Mouse (Mus musculus): ENCODE data around the gene Serinc2. TPM values are rescaled to one million over a fixed set of nuclear protein-coding genes. Genes with fewer than 3 reads are reported as not detected.

Serinc2 gene
- total and polyA plus RNA-seq, 2 experiments from 2014 or later = 1.3 TPM

DNA sequence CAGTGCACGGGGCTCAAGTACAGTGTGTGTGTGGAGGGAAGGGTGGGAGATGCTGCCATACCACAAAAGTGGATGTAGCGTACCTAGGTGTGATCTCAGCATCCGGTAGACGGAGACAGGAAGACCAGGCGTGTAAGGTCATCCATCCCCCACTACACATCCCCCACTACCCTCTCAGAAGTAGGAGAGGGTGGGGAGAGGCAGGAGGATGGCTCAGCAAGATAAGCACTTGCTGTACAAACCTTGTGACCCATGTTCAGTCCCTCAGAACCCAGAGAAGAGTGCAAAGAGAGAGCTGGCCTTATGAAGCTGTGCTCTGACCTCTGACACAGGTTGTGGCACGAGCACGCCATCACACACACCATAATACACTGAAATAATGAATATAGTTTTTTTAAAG lies 42.6 kb upstream of the Serinc2 start:
- 74% methylated on average over 7 of the region's 7 CpGs for WGBS
- Histone ChIP-seq H3K4me3 (ENCODE audit: low read depth, low read length) (no peak overlapping the region), H3K4me1 (ENCODE audit: control insufficient read depth, insufficient read depth) (peaks cover 8% of the 10 kb centered on the region; the same call in 1 of the 2 replicates), H3K36me3 (replicated peaks; ENCODE audit: control insufficient read depth, insufficient read depth, low read length) (peaks cover 28% of the 10 kb centered on the region), H3K27ac (ENCODE audit: low read depth) (0 out of 2 replicates have a peak overlapping the region, but pooled peaks have one; percentile 86), H3K27me3 (ENCODE audit: control insufficient read depth, insufficient read depth, low read length) (no peaks in the 10 kb centered on the region), H3K9me3 (replicated peaks; ENCODE audit: control insufficient read depth, low read length) (no peaks in the 10 kb centered on the region), H3K4me2 (ENCODE audit: low read depth, low read length) (no peak overlapping the region), H3K9ac (replicated peaks; ENCODE audit: low read depth, low read length) (no peak overlapping the region)
- ATAC-seq (ENCODE audit: insufficient read depth, low read depth) (no peak), DNase-seq (ENCODE audit: low spot score) (no peak)
- TF ChIP-seq EP300 (IDR thresholded peaks at IDR 0.05; ENCODE audit: low read depth) (no peak), CTCF (IDR thresholded peaks at IDR 0.05; ENCODE audit: low read depth) (no peak)

GRCm38 (mm10) chr4:130319564-130319963 lies 40.6 kb upstream of the Serinc2 start:
- Histone ChIP-seq H3K4me1 (ENCODE audit: control insufficient read depth, insufficient read depth) (peaks cover 20% of the 10 kb centered on the region), H3K36me3 (replicated peaks; ENCODE audit: control insufficient read depth, insufficient read depth, low read length) (peaks cover 25% of the 10 kb centered on the region), H3K27me3 (ENCODE audit: control insufficient read depth, insufficient read depth, low read length) (no peaks in the 10 kb centered on the region), H3K4me3 (ENCODE audit: low read depth, low read length) (no peak overlapping the region), H3K9me3 (replicated peaks; ENCODE audit: control insufficient read depth, low read length) (no peaks in the 10 kb centered on the region), H3K4me2 (ENCODE audit: low read depth, low read length) (no peak overlapping the region), H3K27ac (ENCODE audit: low read depth) (no peak overlapping the region), H3K9ac (replicated peaks; ENCODE audit: low read depth, low read length) (no peak overlapping the region)
- no peak for TF ChIP-seq EP300 (IDR thresholded peaks at IDR 0.05; ENCODE audit: low read depth)
- TF ChIP-seq CTCF (IDR thresholded peaks at IDR 0.05; ENCODE audit: low read depth) = no peak
- ATAC-seq (ENCODE audit: insufficient read depth, low read depth) (no peak), DNase-seq (ENCODE audit: low spot score) (no peak)
- 84% methylated on average over 7 of the region's 7 CpGs for WGBS

GRCm38 (mm10) chr4:130318122-130318521 lies 39.1 kb upstream of the Serinc2 start:
- peaks cover 16% of the 10 kb centered on the region; the same call in 1 of the 2 replicates for H3K4me1 ChIP-seq (ENCODE audit: control insufficient read depth, insufficient read depth)

DNA sequence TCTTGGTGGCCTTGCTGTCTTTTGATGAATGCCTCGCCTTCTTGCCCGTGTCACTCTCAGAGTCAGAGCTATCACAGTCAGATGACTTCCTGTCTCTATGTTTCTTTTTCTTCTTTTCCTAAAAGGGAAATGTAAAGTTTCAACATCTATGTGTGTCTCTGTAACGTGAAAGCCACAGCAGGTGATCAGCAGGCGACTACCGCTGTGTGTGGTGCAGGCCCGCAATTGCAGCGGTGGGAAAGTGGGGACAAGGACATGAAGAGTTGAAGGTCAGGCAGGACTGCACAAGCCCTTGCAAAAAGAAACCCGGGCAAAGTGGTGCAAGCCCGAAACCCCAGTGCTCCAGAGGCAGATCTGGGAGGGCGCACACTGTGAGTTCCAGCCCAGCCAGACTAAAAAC lies 37.7 kb upstream of the Serinc2 start:
- H3K27ac ChIP-seq (ENCODE audit: low read depth) = peak overlapping the region; percentile 71
- TF ChIP-seq CTCF (IDR thresholded peaks at IDR 0.05; ENCODE audit: low read depth) = peak; percentile 35
- no peak for TF ChIP-seq EP300 (IDR thresholded peaks at IDR 0.05; ENCODE audit: low read depth)
- H3K4me2 ChIP-seq (ENCODE audit: low read depth, low read length) = no peak overlapping the region
- H3K27me3 ChIP-seq (ENCODE audit: control insufficient read depth, insufficient read depth, low read length) = no peaks in the 10 kb centered on the region
- peak; percentile 55 for ATAC-seq (ENCODE audit: insufficient read depth, low read depth)
- no peak for DNase-seq (ENCODE audit: low spot score)
- no peak overlapping the region for H3K4me3 ChIP-seq (ENCODE audit: low read depth, low read length)
- H3K4me1 ChIP-seq (ENCODE audit: control insufficient read depth, insufficient read depth) = peaks cover 20% of the 10 kb centered on the region; the same call in 1 of the 2 replicates
- H3K36me3 ChIP-seq (replicated peaks; ENCODE audit: control insufficient read depth, insufficient read depth, low read length) = peaks cover 43% of the 10 kb centered on the region
- no peak overlapping the region for H3K9ac ChIP-seq (replicated peaks; ENCODE audit: low read depth, low read length)
- 42% methylated on average over 10 of the region's 10 CpGs for WGBS
- H3K9me3 ChIP-seq (replicated peaks; ENCODE audit: control insufficient read depth, low read length) = no peaks in the 10 kb centered on the region

More at GRCm38 (mm10) chr4:130318122-130318521, 39.1 kb upstream of the Serinc2 start:
- TF ChIP-seq EP300 (IDR thresholded peaks at IDR 0.05; ENCODE audit: low read depth) (no peak), CTCF (IDR thresholded peaks at IDR 0.05; ENCODE audit: low read depth) (no peak)
- H3K9ac ChIP-seq (replicated peaks; ENCODE audit: low read depth, low read length) = no peak overlapping the region
- no peaks in the 10 kb centered on the region for H3K9me3 ChIP-seq (replicated peaks; ENCODE audit: control insufficient read depth, low read length)
- H3K4me3 ChIP-seq (ENCODE audit: low read depth, low read length) = no peak overlapping the region
- ATAC-seq (ENCODE audit: insufficient read depth, low read depth) = no peak
- H3K36me3 ChIP-seq (replicated peaks; ENCODE audit: control insufficient read depth, insufficient read depth, low read length) = peaks cover 37% of the 10 kb centered on the region
- no peak overlapping the region for H3K4me2 ChIP-seq (ENCODE audit: low read depth, low read length)
- 68% methylated on average over 3 of the region's 3 CpGs for WGBS
- DNase-seq (ENCODE audit: low spot score) = no peak
- peak overlapping the region; percentile 71; the same call in 1 of the 2 replicates for H3K27ac ChIP-seq (ENCODE audit: low read depth)
- no peaks in the 10 kb centered on the region for H3K27me3 ChIP-seq (ENCODE audit: control insufficient read depth, insufficient read depth, low read length)

DNA sequence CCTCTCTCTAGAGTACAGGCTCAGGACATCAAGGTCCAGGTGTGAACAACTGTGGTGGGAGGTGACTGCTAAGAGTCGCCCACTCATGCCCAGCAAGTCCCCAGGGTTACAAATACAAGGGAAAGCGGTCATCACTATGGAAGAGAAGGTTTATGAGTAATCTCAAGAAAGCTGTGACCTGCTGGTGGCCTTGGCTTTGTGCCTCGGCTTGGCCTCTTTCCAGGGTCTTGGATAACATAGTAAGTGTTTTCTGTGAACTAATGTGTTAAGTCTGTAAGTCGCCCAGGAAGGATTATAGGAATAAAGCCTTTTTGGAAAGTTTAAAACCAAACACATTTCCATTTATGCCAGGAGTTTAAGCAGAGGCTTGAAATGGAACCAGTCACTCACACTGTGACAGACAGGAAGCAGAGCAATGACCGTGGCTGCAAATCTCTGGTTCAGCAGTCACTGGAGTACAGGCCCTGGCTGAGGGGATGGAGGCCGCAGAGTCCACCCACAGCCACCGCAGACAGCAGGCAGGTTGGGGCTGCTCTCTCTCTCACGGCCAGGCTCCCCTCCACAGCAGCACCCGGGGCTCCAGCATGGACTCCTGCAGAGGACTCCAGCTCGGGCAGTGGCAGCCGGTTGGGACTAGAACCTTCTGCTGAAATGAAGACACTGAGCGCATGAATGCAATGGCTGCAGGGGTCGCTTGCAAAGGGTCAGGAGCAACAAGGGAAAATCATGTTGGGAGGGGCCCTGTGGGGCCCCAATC lies 36.9 kb upstream of the Serinc2 start:
- DNase-seq (ENCODE audit: low spot score) = no peak
- no peak for TF ChIP-seq CTCF (IDR thresholded peaks at IDR 0.05; ENCODE audit: low read depth)
- TF ChIP-seq EP300 (IDR thresholded peaks at IDR 0.05; ENCODE audit: low read depth) = no peak
- WGBS = 34% methylated on average over 13 of the region's 13 CpGs
- peak overlapping the region; percentile 71 for H3K27ac ChIP-seq (ENCODE audit: low read depth)
- H3K4me2 ChIP-seq (ENCODE audit: low read depth, low read length) = no peak overlapping the region
- no peaks in the 10 kb centered on the region for H3K9me3 ChIP-seq (replicated peaks; ENCODE audit: control insufficient read depth, low read length)
- H3K4me1 ChIP-seq (ENCODE audit: control insufficient read depth, insufficient read depth) = peaks cover 20% of the 10 kb centered on the region; the same call in 1 of the 2 replicates
- no peak overlapping the region for H3K4me3 ChIP-seq (ENCODE audit: low read depth, low read length)
- peaks cover 43% of the 10 kb centered on the region for H3K36me3 ChIP-seq (replicated peaks; ENCODE audit: control insufficient read depth, insufficient read depth, low read length)
- no peaks in the 10 kb centered on the region for H3K27me3 ChIP-seq (ENCODE audit: control insufficient read depth, insufficient read depth, low read length)
- 0 out of 2 replicates have a peak overlapping the region, but pooled peaks have one; percentile 5 for H3K9ac ChIP-seq (replicated peaks; ENCODE audit: low read depth, low read length)
- peak; percentile 27 for ATAC-seq (ENCODE audit: insufficient read depth, low read depth)

Measured in heart, postnatal 0 days (tissue).